Mouse (Mus musculus) brain, embryonic 14.5 days (tissue): ENCODE data around the gene Dennd4c.

Experiments
- CTCF ChIP-seq: fragments of 200-500 bp; IDR thresholded peaks from 2 replicates; pipeline ENCODE4 v1.5.1; 2012; ENCODE audit warnings: inconsistent platforms, mild to moderate bottlenecking, moderate library complexity, borderline replicate concordance; ENCODE audit not compliant: insufficient read depth, insufficient read length; ENCODE audit errors: extremely low read depth
- POLR2A ChIP-seq: fragments of 200-500 bp; IDR thresholded peaks from 2 replicates; pipeline ENCODE4 v1.6.1; 2012; ENCODE audit warnings: mild to moderate bottlenecking, inconsistent platforms, borderline replicate concordance; ENCODE audit not compliant: poor library complexity, insufficient read depth, insufficient read length, severe bottlenecking; ENCODE audit errors: extremely low read depth

DNA sequence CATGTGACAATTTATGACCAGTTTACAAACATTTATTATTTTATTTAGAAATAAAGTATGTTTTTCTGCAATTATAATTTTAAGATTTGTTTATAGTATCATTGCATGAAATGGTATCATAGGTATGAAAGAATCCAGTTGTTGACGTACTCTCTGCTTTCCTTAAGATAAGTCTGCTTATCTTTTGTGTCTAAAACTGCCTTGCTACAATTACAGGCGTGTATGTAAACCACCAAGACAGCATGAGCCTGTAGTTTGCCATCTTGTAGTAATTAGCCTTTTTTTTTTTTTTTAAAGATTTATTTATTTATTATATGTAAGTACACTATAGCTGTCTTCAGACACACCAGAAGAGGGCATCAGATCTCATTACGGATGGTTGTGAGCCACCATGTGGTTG lies 66.5 kb downstream of the Dennd4c start:
- TF ChIP-seq CTCF (no peak), POLR2A (no peak)
